Mouse (Mus musculus) spleen, adult 2 months (tissue): ENCODE data around the gene AU018091. TPM values are rescaled to one million over a fixed set of nuclear protein-coding genes. Genes with fewer than 3 reads are reported as not detected.
"Not testable (repeated sequence)": the region's sequence is repeated elsewhere in the genome, so short reads cannot be mapped to it uniquely, and the experiment has no call there.

Source experiments
- DNase-seq, 2 experiments: peaks; one replicate each; pipeline versions ENCODE4 v3.0.0 to v3.0.0-alpha.2; 2012 to 2021; ENCODE audit warnings: low spot score in 2 of 2, low read depth in 1 of 2
- H3K27ac ChIP-seq: fragments of 200-500 bp; 2 replicates; pipeline ENCODE4 v1.5.1; 2012; ENCODE audit warnings: low read length, inconsistent platforms; ENCODE audit not compliant: insufficient read depth
- H3K27me3 ChIP-seq: fragments of 200-500 bp; 2 replicates; pipeline ENCODE4 v1.6.1; 2012; ENCODE audit warnings: mild to moderate bottlenecking, moderate library complexity, low read length, inconsistent platforms; ENCODE audit not compliant: control insufficient read depth, insufficient read depth
- H3K36me3 ChIP-seq: fragments of 200-500 bp; 2 replicates; pipeline ENCODE4 v1.6.1; 2012; ENCODE audit warnings: mild to moderate bottlenecking, low read length, inconsistent platforms; ENCODE audit not compliant: control insufficient read depth, insufficient read depth
- H3K4me1 ChIP-seq: fragments of 200-500 bp; 2 replicates; pipeline ENCODE4 v1.6.1; 2011; ENCODE audit warnings: inconsistent platforms; ENCODE audit not compliant: control insufficient read depth, insufficient read depth, insufficient read length
- H3K4me3 ChIP-seq: fragments of 200-500 bp; 2 replicates; pipeline ENCODE4 v1.5.1; 2011; ENCODE audit warnings: mild to moderate bottlenecking, inconsistent platforms; ENCODE audit not compliant: insufficient read depth, insufficient read length; ENCODE audit errors: extremely low read depth
- CTCF ChIP-seq: fragments of 200-500 bp; IDR thresholded peaks from 2 replicates; pipeline ENCODE4 v1.5.1; 2011; ENCODE audit warnings: mild to moderate bottlenecking, inconsistent platforms; ENCODE audit not compliant: insufficient read depth, insufficient read length, insufficient replicate concordance; ENCODE audit errors: extremely low read depth
- POLR2A ChIP-seq: fragments of 200-500 bp; IDR thresholded peaks from 2 replicates; pipeline ENCODE4 v1.6.1; 2011; ENCODE audit warnings: low read depth, low read length, inconsistent platforms
- WGBS: fragments of 180-500 bp; shearing (Covaris S2); methylation state at CpG from one replicate; pipeline ENCODE4 v1.1.7; 2018; 5-methylcytosine and 5-hydroxymethylcytosine counted together
- polyA plus RNA-seq: library from polyadenylated mRNA; depleted of rRNA; stranded (reverse); fragments of >200 nt; gene quantifications from 2 replicates; pipeline ENCODE4 v1.2.3, GENCODE M21; 2012

AU018091 gene
- polyA plus RNA-seq, 1 experiment, result 0.02 TPM

GRCm38 (mm10) chr7:3194531-3194930 lies 25.5 kb upstream of the AU018091 start:
- no peaks in the 10 kb centered on the region for H3K36me3 ChIP-seq
- TF ChIP-seq CTCF, result no peak
- TF ChIP-seq POLR2A, result no peak
- no peaks in the 10 kb centered on the region for H3K4me1 ChIP-seq
- H3K4me3 ChIP-seq, result no peak overlapping the region
- no peak overlapping the region for H3K27ac ChIP-seq
- DNase-seq, result no peak
- WGBS, result 89% methylated on average over 4 of the region's 4 CpGs
- H3K27me3 ChIP-seq, result no peaks in the 10 kb centered on the region

DNA sequence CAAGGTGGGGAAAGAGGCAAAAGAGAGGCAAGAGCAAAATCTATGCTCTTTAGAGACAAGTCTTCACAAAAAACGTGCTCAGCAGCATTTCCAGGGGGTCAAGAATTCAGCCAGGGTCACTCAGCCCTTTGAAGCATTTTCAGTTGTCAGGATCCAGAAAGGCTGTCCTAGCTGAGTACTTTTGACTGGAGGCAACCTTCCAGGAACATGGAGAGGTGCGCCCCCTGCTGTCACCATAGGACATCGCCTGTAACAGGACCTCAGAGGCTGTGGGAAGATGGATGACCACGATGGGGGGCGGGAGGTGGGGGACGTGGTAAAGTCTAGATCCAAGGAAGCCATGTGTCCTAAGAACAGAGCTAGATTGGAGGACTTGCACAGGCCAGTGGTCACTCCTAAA lies 24.9 kb upstream of the AU018091 start:
- DNase-seq, result no peak
- no peaks in the 10 kb centered on the region for H3K27me3 ChIP-seq

DNA sequence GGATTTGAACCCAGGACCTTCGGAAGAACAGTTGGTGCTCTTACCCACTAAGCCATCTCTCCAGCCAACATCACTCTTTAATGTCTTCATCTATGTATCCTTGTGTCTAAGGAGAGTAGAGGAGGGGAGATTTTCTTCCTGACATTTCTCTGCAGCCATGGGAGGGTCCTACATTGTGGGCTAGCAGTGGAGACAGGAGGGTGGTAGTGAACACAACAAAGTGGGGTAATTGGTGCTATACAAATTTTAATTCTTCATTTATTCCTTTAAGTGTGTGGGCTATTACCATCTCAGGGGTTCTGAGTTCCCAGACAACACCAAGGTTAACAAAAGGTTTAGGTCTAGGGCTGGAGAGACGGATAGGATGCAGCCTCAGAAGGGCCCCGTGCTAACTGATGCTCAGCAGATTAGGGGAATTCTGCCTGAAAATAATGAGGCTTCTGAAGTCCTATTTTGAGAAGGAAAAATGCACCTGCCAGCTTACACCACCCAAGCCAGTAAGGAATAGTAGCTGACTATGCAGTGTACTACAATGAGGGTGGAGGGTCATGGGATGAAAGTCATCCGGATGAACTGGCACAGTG lies 24.1 kb upstream of the AU018091 start:
- TF ChIP-seq CTCF, result no peak
- no peak for TF ChIP-seq POLR2A
- 81% methylated on average over 4 of the region's 4 CpGs for WGBS
- H3K36me3 ChIP-seq, result no peaks in the 10 kb centered on the region
- no peak overlapping the region for H3K4me3 ChIP-seq
- H3K27me3 ChIP-seq, result no peaks in the 10 kb centered on the region
- H3K4me1 ChIP-seq, result no peaks in the 10 kb centered on the region
- no peak overlapping the region for H3K27ac ChIP-seq
- DNase-seq, result no peak

More for the DNA sequence above, 24.9 kb upstream of the AU018091 start:
- 13% methylated on average over 6 of the region's 6 CpGs for WGBS
- no peak overlapping the region for H3K27ac ChIP-seq
- no peak overlapping the region for H3K4me3 ChIP-seq
- no peak for TF ChIP-seq POLR2A
- TF ChIP-seq CTCF, result no peak
- H3K36me3 ChIP-seq, result no peaks in the 10 kb centered on the region
- no peaks in the 10 kb centered on the region for H3K4me1 ChIP-seq

DNA sequence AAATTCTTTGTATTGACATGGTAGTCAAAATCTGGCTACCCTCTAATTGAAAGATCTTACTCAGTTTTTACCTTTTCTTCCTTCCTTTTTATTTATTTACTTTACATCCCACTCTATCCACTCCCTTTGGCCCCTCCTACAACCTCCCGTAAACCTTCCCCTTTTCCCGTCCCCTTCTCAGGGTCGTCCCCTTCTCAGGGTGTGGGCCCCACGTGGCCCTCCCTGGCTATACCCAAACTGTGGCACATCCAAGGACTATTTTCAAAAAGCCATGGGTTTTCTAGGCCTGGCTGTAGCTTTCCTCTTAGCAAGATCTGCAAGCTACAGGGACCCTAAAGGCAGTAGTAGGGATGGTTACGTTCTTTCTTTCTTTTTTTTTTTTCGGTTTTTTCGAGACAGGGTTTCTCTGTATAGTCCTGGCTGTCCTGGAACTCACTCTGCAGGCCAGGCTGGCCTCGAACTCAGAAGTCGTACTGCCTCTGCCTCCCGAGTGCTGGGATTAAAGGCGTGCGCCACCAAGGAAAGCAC lies 23.0 kb upstream of the AU018091 start:
- TF ChIP-seq POLR2A (no peak), CTCF (no peak)
- Histone ChIP-seq H3K27me3 (no peaks in the 10 kb centered on the region), H3K27ac (no peak overlapping the region), H3K36me3 (no peaks in the 10 kb centered on the region), H3K4me3 (no peak overlapping the region), H3K4me1 (no peaks in the 10 kb centered on the region)
- WGBS, result 82% methylated on average over 12 of the region's 12 CpGs
- no peak for DNase-seq

DNA sequence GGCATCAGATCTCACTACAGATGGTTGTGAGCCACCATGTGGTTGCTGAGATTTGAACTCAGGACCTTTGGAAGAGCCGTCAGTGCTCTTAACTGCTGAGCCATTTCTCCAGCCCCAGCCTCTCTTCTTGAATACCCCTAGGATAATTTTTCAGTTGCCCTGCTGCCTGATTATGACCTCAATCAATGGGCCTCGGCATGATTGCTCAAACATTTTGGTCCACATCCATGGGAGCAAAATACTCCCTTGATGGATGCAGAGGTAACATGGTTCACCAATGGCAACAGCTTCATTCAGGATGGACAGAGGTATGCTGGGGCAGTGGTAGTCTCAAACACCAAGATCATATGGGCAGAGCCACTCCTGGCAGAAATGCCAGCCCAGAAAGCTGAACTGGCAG lies 17.7 kb upstream of the AU018091 start:
- not testable (repeated sequence) for H3K36me3 ChIP-seq, H3K27me3 ChIP-seq, H3K4me3 ChIP-seq, H3K27ac ChIP-seq, DNase-seq, H3K4me1 ChIP-seq
- 85% methylated on average over 2 of the region's 2 CpGs for WGBS

DNA sequence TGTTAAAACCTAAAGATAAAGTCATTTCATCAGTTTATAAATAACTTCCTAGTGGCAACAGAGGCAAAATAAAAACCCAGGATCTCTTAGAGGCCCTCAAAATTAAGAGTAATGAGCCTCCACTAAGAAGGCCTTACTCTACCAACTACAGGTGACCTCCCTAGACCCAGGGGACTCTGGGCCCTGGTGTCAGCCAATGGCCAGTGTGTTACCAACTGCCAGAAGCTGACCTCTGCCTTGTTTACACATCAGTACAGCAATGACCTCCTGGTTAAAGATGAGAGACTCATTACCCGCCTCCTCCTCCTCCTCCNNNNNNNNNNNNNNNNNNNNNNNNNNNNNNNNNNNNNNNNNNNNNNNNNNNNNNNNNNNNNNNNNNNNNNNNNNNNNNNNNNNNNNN lies 17.1 kb upstream of the AU018091 start:
- H3K4me3 ChIP-seq, result no peak overlapping the region
- WGBS, result 67% methylated on average over 1 of the region's 1 CpGs
- TF ChIP-seq CTCF (no peak), POLR2A (no peak)
- no peaks in the 10 kb centered on the region for H3K36me3 ChIP-seq
- no peaks in the 10 kb centered on the region for H3K27me3 ChIP-seq
- no peak overlapping the region for H3K27ac ChIP-seq
- no peak for DNase-seq
- H3K4me1 ChIP-seq, result no peaks in the 10 kb centered on the region

- DNase-seq, result no peak
- 39% methylated on average over 4 of the region's 4 CpGs for WGBS
- no peak overlapping the region for H3K27ac ChIP-seq
- no peak for TF ChIP-seq CTCF
- TF ChIP-seq POLR2A, result no peak
- no peak overlapping the region for H3K4me3 ChIP-seq
- H3K4me1 ChIP-seq, result no peaks in the 10 kb centered on the region
- no peaks in the 10 kb centered on the region for H3K36me3 ChIP-seq
- no peaks in the 10 kb centered on the region for H3K27me3 ChIP-seq
Measured at GRCm38 (mm10) chr7:3184394-3184793, 15.4 kb upstream of the AU018091 start.

GRCm38 (mm10) chr7:3180958-3181357 lies 12.0 kb upstream of the AU018091 start:
- not testable (repeated sequence) for H3K27ac ChIP-seq, DNase-seq, H3K4me3 ChIP-seq, H3K36me3 ChIP-seq, H3K4me1 ChIP-seq, H3K27me3 ChIP-seq
- 83% methylated on average over 24 of the region's 24 CpGs for WGBS
